Mouse (Mus musculus): ENCODE data around the gene Crybg1. TPM values are rescaled to one million over a fixed set of nuclear protein-coding genes. Genes with fewer than 3 reads are reported as not detected.

Gene Crybg1
- polyA plus RNA-seq, 2 experiments: 3.1 to 5.1 TPM

GRCm38 (mm10) chr10:44011408-44011807, 137.2 kb downstream of the Crybg1 start:
- DNase-seq (ENCODE audit: low spot score) (no peak), ATAC-seq (ENCODE audit: low FRiP score, low read depth) (no peak)
- Histone ChIP-seq H3K4me2 (replicated peaks; ENCODE audit: low read depth, low read length, severe bottlenecking) (no peak overlapping the region), H3K27me3 (ENCODE audit: control insufficient read depth, insufficient read depth, low read length) (peaks cover 4% of the 10 kb centered on the region; the same call in 1 of the 2 replicates), H3K27ac (replicated peaks; ENCODE audit: low read depth, low read length) (no peak overlapping the region), H3K4me3 (replicated peaks; ENCODE audit: low read length) (no peak overlapping the region), H3K9me3 (ENCODE audit: control insufficient read depth, low read length) (no peaks in the 10 kb centered on the region), H3K9ac (ENCODE audit: low read depth, low read length, severe bottlenecking) (no peak overlapping the region), H3K4me1 (ENCODE audit: control insufficient read depth, insufficient read depth, low read length) (no peaks in the 10 kb centered on the region), H3K36me3 (ENCODE audit: control insufficient read depth, insufficient read depth, low read length) (no peaks in the 10 kb centered on the region)
- no peak for TF ChIP-seq POLR2A (IDR thresholded peaks at IDR 0.05; ENCODE audit: borderline replicate concordance, extremely low read depth, insufficient read depth, insufficient read length)
- 79% methylated on average over 7 of the region's 7 CpGs for WGBS

- H3K4me1 ChIP-seq (ENCODE audit: control insufficient read depth, insufficient read depth, low read length): peaks cover 14% of the 10 kb centered on the region
- ATAC-seq (ENCODE audit: low FRiP score, low read depth): no peak
- no peak overlapping the region for H3K9ac ChIP-seq (ENCODE audit: low read depth, low read length, severe bottlenecking)
- no peak for DNase-seq (ENCODE audit: low spot score)
- H3K4me2 ChIP-seq (replicated peaks; ENCODE audit: low read depth, low read length, severe bottlenecking): no peak overlapping the region
- no peak overlapping the region for H3K4me3 ChIP-seq (replicated peaks; ENCODE audit: low read length)
- H3K36me3 ChIP-seq (ENCODE audit: control insufficient read depth, insufficient read depth, low read length): no peaks in the 10 kb centered on the region
- peaks cover 25% of the 10 kb centered on the region for H3K27me3 ChIP-seq (ENCODE audit: control insufficient read depth, insufficient read depth, low read length)
- no peak for TF ChIP-seq POLR2A (IDR thresholded peaks at IDR 0.05; ENCODE audit: borderline replicate concordance, extremely low read depth, insufficient read depth, insufficient read length)
- no peak overlapping the region for H3K27ac ChIP-seq (replicated peaks; ENCODE audit: low read depth, low read length)
- no peaks in the 10 kb centered on the region for H3K9me3 ChIP-seq (ENCODE audit: control insufficient read depth, low read length)
These were observed 139.8 kb downstream of the Crybg1 start for GRCm38 (mm10) chr10:44008808-44009207.

- no peak overlapping the region for H3K4me2 ChIP-seq (replicated peaks; ENCODE audit: low read depth, low read length, severe bottlenecking)
- H3K27me3 ChIP-seq (ENCODE audit: control insufficient read depth, insufficient read depth, low read length): peaks cover 45% of the 10 kb centered on the region
- H3K27ac ChIP-seq (replicated peaks; ENCODE audit: low read depth, low read length): no peak overlapping the region
- no peak overlapping the region for H3K4me3 ChIP-seq (replicated peaks; ENCODE audit: low read length)
- DNase-seq (ENCODE audit: low spot score): no peak
- no peaks in the 10 kb centered on the region for H3K9me3 ChIP-seq (ENCODE audit: control insufficient read depth, low read length)
- no peak overlapping the region for H3K9ac ChIP-seq (ENCODE audit: low read depth, low read length, severe bottlenecking)
- no peaks in the 10 kb centered on the region for H3K36me3 ChIP-seq (ENCODE audit: control insufficient read depth, insufficient read depth, low read length)
- ATAC-seq (ENCODE audit: low FRiP score, low read depth): no peak
- H3K4me1 ChIP-seq (ENCODE audit: control insufficient read depth, insufficient read depth, low read length): peaks cover 15% of the 10 kb centered on the region
- no peak for TF ChIP-seq POLR2A (IDR thresholded peaks at IDR 0.05; ENCODE audit: borderline replicate concordance, extremely low read depth, insufficient read depth, insufficient read length)
- WGBS: 77% methylated on average over 4 of the region's 4 CpGs
These were observed 141.8 kb downstream of the Crybg1 start for GRCm38 (mm10) chr10:44006815-44007214.

GRCm38 (mm10) chr10:44005677-44006641, 142.7 kb downstream of the Crybg1 start:
- no peak overlapping the region for H3K27ac ChIP-seq (replicated peaks; ENCODE audit: low read depth, low read length)
- WGBS: 2% methylated on average over 37 of the region's 40 CpGs
- no peak for DNase-seq (ENCODE audit: low spot score)
- H3K9ac ChIP-seq (ENCODE audit: low read depth, low read length, severe bottlenecking): peak overlapping the region; percentile 29; the same call in 1 of the 2 replicates
- H3K9me3 ChIP-seq (ENCODE audit: control insufficient read depth, low read length): no peaks in the 10 kb centered on the region
- peaks cover 18% of the 10 kb centered on the region for H3K4me1 ChIP-seq (ENCODE audit: control insufficient read depth, insufficient read depth, low read length)
- H3K4me2 ChIP-seq (replicated peaks; ENCODE audit: low read depth, low read length, severe bottlenecking): peak overlapping the region; percentile 67
- no peaks in the 10 kb centered on the region for H3K36me3 ChIP-seq (ENCODE audit: control insufficient read depth, insufficient read depth, low read length)
- H3K27me3 ChIP-seq (ENCODE audit: control insufficient read depth, insufficient read depth, low read length): peaks cover 46% of the 10 kb centered on the region
- peak; percentile 31; the same call in 1 of the 2 replicates for ATAC-seq (ENCODE audit: low FRiP score, low read depth)
- no peak for TF ChIP-seq POLR2A (IDR thresholded peaks at IDR 0.05; ENCODE audit: borderline replicate concordance, extremely low read depth, insufficient read depth, insufficient read length)
- peak overlapping the region; percentile 39 for H3K4me3 ChIP-seq (replicated peaks; ENCODE audit: low read length)

GRCm38 (mm10) chr10:44004221-44004751, 144.4 kb downstream of the Crybg1 start:
- peaks cover 18% of the 10 kb centered on the region for H3K4me1 ChIP-seq (ENCODE audit: control insufficient read depth, insufficient read depth, low read length)
- peak overlapping the region; percentile 49 for H3K9ac ChIP-seq (ENCODE audit: low read depth, low read length, severe bottlenecking)
- H3K36me3 ChIP-seq (ENCODE audit: control insufficient read depth, insufficient read depth, low read length): no peaks in the 10 kb centered on the region
- H3K27me3 ChIP-seq (ENCODE audit: control insufficient read depth, insufficient read depth, low read length): peaks cover 46% of the 10 kb centered on the region
- DNase-seq (ENCODE audit: low spot score) (no peak), ATAC-seq (ENCODE audit: low FRiP score, low read depth) (no peak)
- under 1% methylated on average over 31 of the region's 33 CpGs for WGBS
- peak overlapping the region; percentile 57 for H3K4me2 ChIP-seq (replicated peaks; ENCODE audit: low read depth, low read length, severe bottlenecking)
- H3K27ac ChIP-seq (replicated peaks; ENCODE audit: low read depth, low read length): no peak overlapping the region
- TF ChIP-seq POLR2A (IDR thresholded peaks at IDR 0.05; ENCODE audit: borderline replicate concordance, extremely low read depth, insufficient read depth, insufficient read length): no peak
- H3K9me3 ChIP-seq (ENCODE audit: control insufficient read depth, low read length): no peaks in the 10 kb centered on the region
- H3K4me3 ChIP-seq (replicated peaks; ENCODE audit: low read length): peak overlapping the region; percentile 50
